Mouse (Mus musculus): ENCODE data around the gene Btbd8. TPM values are rescaled to one million over a fixed set of nuclear protein-coding genes. Genes with fewer than 3 reads are reported as not detected.

Gene Btbd8
- total RNA-seq, 2 experiments from 2014 or later = 4.2 to 6.5 TPM

GRCm38 (mm10) chr5:107449620-107450019 lies 11.8 kb downstream of the Btbd8 start:
- DNase-seq = no peak

DNA sequence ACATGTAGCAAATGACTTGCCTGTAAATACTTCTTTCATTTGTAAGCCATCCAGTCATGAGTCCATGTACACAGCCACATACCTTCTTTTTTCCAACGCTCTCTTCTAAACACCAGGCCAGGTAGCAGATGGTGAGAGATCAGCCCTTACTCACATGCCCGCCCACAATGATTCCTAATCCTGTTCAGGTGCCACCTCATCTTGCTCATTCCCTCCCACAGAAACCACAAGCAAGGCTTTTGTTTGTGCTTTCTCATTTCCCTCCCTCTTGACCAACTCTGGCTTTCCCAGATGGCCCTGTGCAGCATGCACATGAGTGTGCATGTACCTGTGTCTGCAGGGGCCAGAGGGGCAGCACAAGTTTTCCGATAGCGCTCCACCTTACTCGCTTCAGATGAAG lies 12.5 kb downstream of the Btbd8 start:
- no peak for DNase-seq

- DNase-seq = no peak
Observed at GRCm38 (mm10) chr5:107462147-107463076, 24.6 kb downstream of the Btbd8 start.

DNA sequence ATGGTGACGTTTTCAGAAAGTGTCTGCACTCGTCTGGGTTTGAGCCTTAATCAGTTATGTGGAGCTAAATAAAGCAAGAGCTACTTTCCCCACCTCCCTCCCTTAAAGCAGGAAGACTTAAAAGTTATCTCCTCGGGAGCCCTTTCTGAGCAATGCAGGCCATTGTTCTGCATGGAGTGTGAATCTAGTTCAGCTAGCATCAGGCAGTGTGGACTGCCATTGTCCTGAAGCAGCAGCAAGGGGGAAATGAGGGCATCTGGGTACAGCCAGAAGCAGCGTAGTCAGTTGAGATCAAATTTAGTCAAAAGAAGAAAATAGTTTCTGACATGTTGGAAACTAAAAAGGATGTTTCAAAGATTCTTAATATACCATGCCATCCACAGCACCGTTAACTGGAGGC lies 28.7 kb downstream of the Btbd8 start:
- no peak for DNase-seq

- DNase-seq = no peak
Observed at GRCm38 (mm10) chr5:107467098-107467497, 29.3 kb downstream of the Btbd8 start.

DNA sequence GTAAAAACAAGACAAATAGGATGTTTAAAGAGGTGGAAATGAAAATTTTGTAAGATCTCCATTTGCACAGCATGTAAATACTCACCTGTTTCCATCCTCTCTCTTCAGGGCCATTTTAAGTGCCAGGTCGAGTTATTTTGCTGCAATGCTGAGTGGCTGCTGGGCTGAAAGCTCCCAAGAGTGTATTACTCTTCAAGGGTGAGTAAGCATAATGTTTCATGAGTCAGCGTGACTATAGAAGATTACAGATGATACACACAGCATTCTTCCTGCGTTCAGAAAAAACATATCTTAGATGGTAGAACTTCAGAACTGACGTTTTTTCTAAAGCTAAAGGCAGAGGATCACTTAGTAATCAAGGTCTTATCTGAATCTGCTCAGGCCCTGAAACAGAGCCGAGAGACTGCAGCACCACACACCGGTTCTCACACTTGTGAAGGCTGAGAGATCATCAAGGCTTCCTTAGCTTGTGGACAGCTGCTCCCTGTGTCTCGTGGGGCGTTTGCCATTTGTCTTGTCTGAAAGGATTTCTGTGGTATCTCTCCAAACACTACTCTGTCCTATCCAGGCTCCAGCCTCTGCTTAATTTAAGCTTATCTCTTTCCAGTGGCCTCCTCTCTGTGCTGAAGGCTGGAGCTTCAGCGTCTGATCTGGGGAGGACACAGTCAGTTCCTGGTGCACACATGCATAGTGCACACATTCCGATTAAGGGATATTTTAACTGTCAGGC lies 33.0 kb downstream of the Btbd8 start:
- no peak for DNase-seq

- no peak for DNase-seq
Observed at GRCm38 (mm10) chr5:107480194-107480593, 42.4 kb downstream of the Btbd8 start.

DNA sequence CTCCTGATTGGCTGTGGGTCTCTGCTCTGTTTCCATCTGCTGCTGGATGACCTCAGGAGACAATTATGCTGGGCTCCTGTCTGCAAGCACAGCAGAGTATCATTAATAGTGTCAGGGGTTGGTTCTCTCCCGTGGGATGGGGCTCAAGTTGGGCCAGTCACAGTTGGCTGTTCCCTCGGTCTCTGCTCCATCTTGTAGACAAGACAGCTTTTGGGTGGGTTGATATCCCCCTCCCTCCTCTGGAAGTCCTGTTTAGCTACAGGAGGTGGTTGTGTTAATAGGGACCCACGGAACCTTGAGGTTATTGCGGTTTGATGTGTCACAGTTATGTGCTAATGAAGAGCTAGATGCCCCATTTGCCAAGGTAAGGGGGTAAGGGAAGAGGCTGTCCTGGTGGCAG lies 51.2 kb downstream of the Btbd8 start:
- no peak for DNase-seq

- no peak for DNase-seq
Observed at GRCm38 (mm10) chr5:107491036-107491435, 53.2 kb downstream of the Btbd8 start.

DNA sequence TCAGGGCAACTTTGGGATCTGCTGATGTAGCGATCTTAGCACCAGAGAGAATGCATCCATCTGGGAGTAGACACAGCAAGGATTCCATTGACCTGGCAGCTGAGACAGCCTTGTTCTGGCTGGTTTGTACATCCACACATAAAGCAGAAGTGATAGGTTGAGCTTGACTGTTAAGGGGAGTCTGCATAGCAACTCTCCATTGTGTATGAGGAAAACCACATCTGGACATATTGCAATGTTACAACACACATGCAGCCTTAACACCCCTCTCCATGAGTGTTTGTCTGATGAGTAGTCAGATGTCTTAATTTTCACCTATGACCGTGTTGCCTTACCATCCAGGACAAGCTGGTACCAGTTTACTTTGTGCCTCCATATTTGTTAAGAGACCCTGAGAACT lies 54.7 kb downstream of the Btbd8 start:
- DNase-seq = no peak

DNA sequence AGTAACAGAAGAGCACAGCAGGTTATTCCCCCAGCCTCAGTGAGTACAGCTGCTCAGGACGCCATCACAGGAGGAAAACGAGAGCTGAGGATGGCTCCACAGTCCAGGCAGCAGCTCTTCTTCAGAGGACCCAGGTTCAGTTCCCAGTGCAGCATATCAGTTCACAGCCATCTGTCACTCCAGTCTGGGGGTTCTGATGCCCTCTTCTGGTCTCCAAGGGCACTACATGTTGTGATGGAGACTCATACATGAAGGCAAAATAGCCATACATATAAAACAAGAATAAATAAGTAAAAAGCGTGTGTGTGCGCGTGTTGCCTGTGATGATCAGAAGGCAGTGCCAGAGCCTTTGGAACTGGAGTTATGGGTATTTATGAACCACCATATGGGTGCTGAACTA lies 57.0 kb downstream of the Btbd8 start:
- no peak for DNase-seq

- DNase-seq = no peak
Observed at GRCm38 (mm10) chr5:107496047-107496446, 58.2 kb downstream of the Btbd8 start.

DNA sequence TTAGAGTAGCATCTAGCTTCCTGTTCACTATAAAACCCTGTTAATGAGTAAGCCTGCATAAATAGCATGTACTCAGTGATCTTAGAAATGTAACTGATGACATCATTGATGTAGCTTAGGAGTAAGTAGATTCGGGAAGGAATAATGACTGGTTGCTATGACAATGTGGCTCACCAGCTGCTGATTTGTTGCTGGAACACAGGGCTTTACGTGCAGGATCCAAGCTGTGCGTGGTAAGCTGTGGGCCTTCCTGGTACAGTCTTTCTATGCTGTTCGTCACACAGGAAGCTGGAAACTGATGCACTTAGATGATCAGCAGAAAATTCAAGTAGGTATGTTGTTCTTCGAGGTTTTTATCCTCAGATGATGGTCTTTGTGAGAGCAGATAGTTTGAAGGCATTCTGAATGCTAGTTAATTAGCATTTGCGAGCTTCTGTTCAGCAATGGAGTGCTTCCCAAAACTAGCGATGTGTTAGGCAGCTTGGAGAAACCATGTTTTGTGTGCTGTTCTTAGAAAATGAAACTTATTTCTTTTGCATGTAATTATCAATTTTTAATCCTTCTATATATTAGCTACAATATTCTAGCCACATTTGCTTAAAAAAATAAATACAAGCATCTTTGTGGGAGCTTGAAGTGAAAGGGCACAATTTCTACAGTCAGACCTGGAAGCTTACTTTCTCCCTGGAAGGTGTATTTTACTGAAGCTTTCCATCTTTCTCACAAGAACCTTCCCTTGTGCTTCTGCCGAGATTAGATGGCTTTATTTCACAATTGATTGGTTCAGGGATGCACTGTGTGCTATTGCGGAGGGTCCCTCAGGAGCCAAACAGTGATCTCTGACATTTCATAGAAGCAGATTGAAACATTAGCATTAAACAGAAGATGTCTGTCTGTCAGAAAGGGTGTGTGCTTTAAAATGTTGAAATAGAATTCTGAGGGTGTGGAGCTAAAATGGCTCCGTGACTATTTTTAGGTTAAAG lies 60.0 kb downstream of the Btbd8 start:
- no peak for DNase-seq

- DNase-seq = no peak
Observed at GRCm38 (mm10) chr5:107498806-107499310, 61.1 kb downstream of the Btbd8 start.

DNA sequence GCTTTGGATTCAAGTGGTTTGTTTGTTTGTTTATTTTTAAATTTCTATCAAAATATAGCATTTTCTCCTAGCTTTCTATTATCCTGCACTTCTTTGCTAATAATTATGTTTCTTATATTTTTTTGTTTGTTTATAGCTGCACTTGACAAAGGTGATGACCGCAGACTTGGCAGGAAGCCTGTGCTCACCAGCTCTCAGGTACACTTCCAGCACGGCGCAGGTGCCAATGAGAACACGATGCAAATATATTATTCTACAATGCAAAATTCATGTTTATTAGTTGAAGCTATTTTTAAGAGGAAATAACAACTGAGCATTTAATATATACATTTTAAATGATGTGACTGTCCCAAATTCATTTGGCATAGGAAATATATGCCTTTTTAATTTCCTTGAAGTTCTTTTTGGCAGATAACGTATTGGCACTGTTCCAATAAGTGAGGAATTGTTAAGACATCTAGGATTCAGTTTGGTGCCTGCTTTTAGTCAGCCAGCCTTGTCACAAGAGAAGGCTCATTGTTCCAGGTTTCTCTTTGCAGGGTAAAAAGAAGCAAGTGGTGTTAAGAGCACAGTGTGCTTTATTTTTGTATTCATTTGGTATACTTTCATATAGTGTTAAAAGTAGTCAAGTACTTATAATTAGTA lies 62.2 kb downstream of the Btbd8 start:
- no peak for DNase-seq

- no peak for DNase-seq
Observed at GRCm38 (mm10) chr5:107500741-107501140, 62.9 kb downstream of the Btbd8 start.

GRCm38 (mm10) chr5:107507321-107507720 lies 69.5 kb downstream of the Btbd8 start, which contains the start of gene Gm42669:
TSS of gene Gm42669 (plus strand) at chr5:107507621.
- no peak for DNase-seq

DNA sequence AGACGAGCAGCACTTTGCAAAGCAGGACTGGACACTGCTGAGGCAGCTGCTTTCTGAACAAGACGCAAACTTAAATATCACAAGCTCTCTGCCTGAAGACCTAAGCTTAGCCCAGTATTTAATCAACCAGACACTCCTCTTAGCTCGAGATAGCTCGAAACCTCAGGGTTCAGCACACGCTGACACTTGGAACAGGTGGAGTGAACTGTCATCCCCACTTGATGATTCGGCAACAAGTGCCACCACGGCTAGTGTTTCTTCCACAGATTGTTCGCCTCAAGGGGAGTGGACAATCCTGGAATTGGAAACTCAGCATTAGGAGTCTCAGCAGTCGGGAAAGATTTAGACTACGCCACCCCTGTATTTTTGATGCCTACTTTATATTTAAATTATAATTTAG lies 72.7 kb downstream of the Btbd8 start:
- DNase-seq = no peak

DNA sequence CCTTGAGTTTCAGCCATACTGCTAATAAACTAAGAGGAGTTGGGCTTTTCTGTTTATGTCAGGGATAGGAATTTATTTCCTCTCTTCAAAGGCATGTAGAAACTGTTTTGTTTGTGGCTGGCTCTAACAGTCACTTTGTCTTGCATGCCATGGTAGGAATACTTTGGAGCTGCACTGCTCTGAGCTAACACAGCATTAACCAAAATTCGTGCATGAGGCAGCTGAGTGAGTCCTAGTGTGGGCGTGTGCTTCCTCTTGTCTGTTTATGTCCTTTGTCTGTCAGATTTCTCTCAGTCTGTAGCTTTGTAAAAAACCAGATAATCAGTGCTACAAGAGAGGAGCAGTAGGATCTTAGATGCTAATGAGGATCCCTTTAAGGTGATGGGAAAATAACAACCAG lies 73.5 kb downstream of the Btbd8 start:
- no peak for DNase-seq

DNA sequence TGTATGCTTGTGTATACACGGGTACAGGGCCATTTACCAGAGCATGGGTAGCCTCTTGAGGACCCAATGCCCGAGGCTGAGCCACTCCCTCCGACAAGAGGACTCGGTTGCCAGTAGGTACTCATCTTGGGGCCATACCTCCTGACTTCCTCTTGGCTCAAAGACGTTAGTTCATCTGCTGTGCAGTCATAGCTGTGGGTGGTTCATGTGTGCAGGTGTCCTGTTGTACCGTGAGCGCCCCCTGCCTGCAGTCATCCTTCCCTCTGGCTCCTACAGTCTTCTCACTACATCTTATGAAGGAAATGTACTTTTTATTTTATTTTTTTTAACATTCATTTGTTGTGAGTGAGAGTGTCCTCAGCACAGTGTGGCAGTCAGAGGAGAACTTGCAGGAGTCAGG lies 75.8 kb downstream of the Btbd8 start:
- DNase-seq = peak; percentile 17 to 40

DNA sequence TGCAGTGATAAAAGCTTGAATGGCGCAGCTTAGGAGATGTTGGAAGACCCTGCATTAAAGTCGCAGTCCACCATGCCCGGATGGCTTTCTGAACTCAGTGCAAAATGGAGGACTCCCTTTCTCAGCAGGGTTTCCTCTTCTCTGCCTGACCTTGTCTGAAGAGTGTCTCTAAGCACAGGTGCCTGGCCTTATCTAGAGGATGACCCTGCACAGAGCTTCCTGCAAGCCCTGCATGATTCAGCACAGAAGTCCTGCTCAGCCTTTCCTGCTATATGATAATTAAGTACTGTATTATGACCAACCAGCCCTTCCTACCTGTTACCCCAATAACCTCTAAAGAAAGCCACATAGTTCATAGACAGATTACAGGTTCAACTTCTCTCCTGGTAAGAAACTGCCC lies 77.7 kb downstream of the Btbd8 start:
- DNase-seq = no peak
